Mouse (Mus musculus): Measurements from ENCODE around the gene Npr2. TPM values are rescaled to one million over a fixed set of nuclear protein-coding genes. Genes with fewer than 3 reads are reported as not detected.
"Not testable (repeated sequence)": the region's sequence is repeated elsewhere in the genome, so short reads cannot be mapped to it uniquely, and the experiment has no call there.

Gene Npr2
- polyA plus RNA-seq, 1 experiment from 2014 or later: 15.1 TPM

GRCm38 (mm10) chr4:43591961-43592360, 39.8 kb upstream of the Npr2 start:
- H3K9ac ChIP-seq (replicated peaks; ENCODE audit: low read length): no peak overlapping the region
- no peaks in the 10 kb centered on the region for H3K9me3 ChIP-seq (ENCODE audit: control insufficient read depth, low read length)
- no peaks in the 10 kb centered on the region for H3K27me3 ChIP-seq (ENCODE audit: control insufficient read depth, insufficient read depth, low read length)
- H3K4me1 ChIP-seq (ENCODE audit: control insufficient read depth, insufficient read depth, low read length): no peaks in the 10 kb centered on the region
- DNase-seq: no peak
- no peak overlapping the region for H3K4me3 ChIP-seq (replicated peaks; ENCODE audit: low read depth, low read length)
- H3K36me3 ChIP-seq (ENCODE audit: control insufficient read depth, insufficient read depth, low read length): no peaks in the 10 kb centered on the region
- ATAC-seq (ENCODE audit: low FRiP score, low TSS enrichment): no peak
- no peak overlapping the region for H3K4me2 ChIP-seq (ENCODE audit: low read length)
- H3K27ac ChIP-seq (replicated peaks; ENCODE audit: low read depth, low read length): no peak overlapping the region
- 79% methylated on average over 3 of the region's 3 CpGs for WGBS

DNA sequence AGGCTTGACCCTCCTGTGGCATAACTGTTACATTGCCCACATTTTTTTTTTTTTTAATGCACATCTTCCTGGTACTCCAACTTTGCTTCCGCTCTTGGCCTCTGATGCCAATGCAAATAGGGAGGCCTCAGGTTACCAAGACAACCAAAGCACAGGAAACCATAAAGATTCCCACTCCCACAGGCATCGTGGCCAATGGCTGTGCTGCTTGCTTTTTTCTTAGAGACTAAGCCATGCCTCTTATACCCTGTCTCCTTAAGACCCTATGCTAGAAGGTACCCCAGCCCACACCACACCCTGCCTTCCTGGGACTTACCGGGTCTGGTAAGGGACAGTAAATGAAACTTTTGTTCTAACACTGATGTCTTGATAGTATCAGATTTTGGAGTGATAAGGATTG, 38.3 kb upstream of the Npr2 start:
- Histone ChIP-seq H3K27ac (replicated peaks; ENCODE audit: low read depth, low read length) (no peak overlapping the region), H3K4me1 (ENCODE audit: control insufficient read depth, insufficient read depth, low read length) (no peaks in the 10 kb centered on the region), H3K9ac (replicated peaks; ENCODE audit: low read length) (no peak overlapping the region), H3K9me3 (ENCODE audit: control insufficient read depth, low read length) (no peaks in the 10 kb centered on the region), H3K36me3 (ENCODE audit: control insufficient read depth, insufficient read depth, low read length) (no peaks in the 10 kb centered on the region), H3K4me2 (ENCODE audit: low read length) (no peak overlapping the region), H3K4me3 (replicated peaks; ENCODE audit: low read depth, low read length) (no peak overlapping the region), H3K27me3 (ENCODE audit: control insufficient read depth, insufficient read depth, low read length) (no peaks in the 10 kb centered on the region)
- WGBS: 63% methylated on average over 3 of the region's 3 CpGs
- no peak for DNase-seq
- no peak for ATAC-seq (ENCODE audit: low FRiP score, low TSS enrichment)

DNA sequence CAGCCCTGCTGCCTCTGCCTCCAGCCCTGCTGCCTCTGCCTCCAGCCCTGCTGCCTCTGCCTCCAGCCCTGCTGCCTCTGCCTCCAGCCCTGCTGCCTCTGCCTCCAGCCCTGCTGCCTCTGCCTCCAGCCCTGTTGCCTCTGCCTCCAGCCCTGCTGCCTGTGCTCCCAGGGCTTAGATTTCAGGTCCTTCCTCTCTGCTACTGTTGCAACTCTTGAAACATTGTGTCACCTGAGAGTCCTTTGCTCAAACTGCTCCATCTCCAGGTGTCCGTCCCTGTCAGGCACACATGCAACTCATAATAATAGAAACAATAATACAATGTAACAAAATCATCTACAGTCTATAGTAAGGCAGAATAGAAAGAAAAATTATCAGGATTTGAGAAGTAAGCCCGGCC, 35.1 kb upstream of the Npr2 start:
- not testable (repeated sequence) for H3K36me3 ChIP-seq (ENCODE audit: control insufficient read depth, insufficient read depth, low read length); H3K4me3 ChIP-seq (replicated peaks; ENCODE audit: low read depth, low read length); H3K9me3 ChIP-seq (ENCODE audit: control insufficient read depth, low read length); H3K4me2 ChIP-seq (ENCODE audit: low read length); H3K4me1 ChIP-seq (ENCODE audit: control insufficient read depth, insufficient read depth, low read length); DNase-seq; H3K27ac ChIP-seq (replicated peaks; ENCODE audit: low read depth, low read length); ATAC-seq (ENCODE audit: low FRiP score, low TSS enrichment); H3K9ac ChIP-seq (replicated peaks; ENCODE audit: low read length); H3K27me3 ChIP-seq (ENCODE audit: control insufficient read depth, insufficient read depth, low read length)
- WGBS: 86% methylated on average over 2 of the region's 2 CpGs

GRCm38 (mm10) chr4:43598200-43598599, 33.5 kb upstream of the Npr2 start:
- 87% methylated on average over 4 of the region's 4 CpGs for WGBS

GRCm38 (mm10) chr4:43598650-43599380, 32.9 kb upstream of the Npr2 start:
- Histone ChIP-seq H3K4me1 (ENCODE audit: control insufficient read depth, insufficient read depth, low read length) (no peaks in the 10 kb centered on the region), H3K4me2 (ENCODE audit: low read length) (no peak overlapping the region), H3K36me3 (ENCODE audit: control insufficient read depth, insufficient read depth, low read length) (no peaks in the 10 kb centered on the region), H3K4me3 (replicated peaks; ENCODE audit: low read depth, low read length) (no peak overlapping the region), H3K27ac (replicated peaks; ENCODE audit: low read depth, low read length) (no peak overlapping the region), H3K9ac (replicated peaks; ENCODE audit: low read length) (no peak overlapping the region), H3K27me3 (ENCODE audit: control insufficient read depth, insufficient read depth, low read length) (no peaks in the 10 kb centered on the region), H3K9me3 (ENCODE audit: control insufficient read depth, low read length) (no peaks in the 10 kb centered on the region)
- ATAC-seq (ENCODE audit: low FRiP score, low TSS enrichment) (no peak), DNase-seq (no peak)
- 86% methylated on average over 7 of the region's 7 CpGs for WGBS

More at GRCm38 (mm10) chr4:43598200-43598599, 33.5 kb upstream of the Npr2 start:
- H3K4me2 ChIP-seq (ENCODE audit: low read length): no peak overlapping the region
- H3K27ac ChIP-seq (replicated peaks; ENCODE audit: low read depth, low read length): no peak overlapping the region
- no peaks in the 10 kb centered on the region for H3K4me1 ChIP-seq (ENCODE audit: control insufficient read depth, insufficient read depth, low read length)
- no peak for ATAC-seq (ENCODE audit: low FRiP score, low TSS enrichment)
- no peaks in the 10 kb centered on the region for H3K36me3 ChIP-seq (ENCODE audit: control insufficient read depth, insufficient read depth, low read length)
- no peaks in the 10 kb centered on the region for H3K27me3 ChIP-seq (ENCODE audit: control insufficient read depth, insufficient read depth, low read length)
- no peaks in the 10 kb centered on the region for H3K9me3 ChIP-seq (ENCODE audit: control insufficient read depth, low read length)
- H3K4me3 ChIP-seq (replicated peaks; ENCODE audit: low read depth, low read length): no peak overlapping the region
- DNase-seq: no peak
- no peak overlapping the region for H3K9ac ChIP-seq (replicated peaks; ENCODE audit: low read length)

- no peak overlapping the region for H3K27ac ChIP-seq (replicated peaks; ENCODE audit: low read depth, low read length)
- no peaks in the 10 kb centered on the region for H3K27me3 ChIP-seq (ENCODE audit: control insufficient read depth, insufficient read depth, low read length)
- H3K36me3 ChIP-seq (ENCODE audit: control insufficient read depth, insufficient read depth, low read length): no peaks in the 10 kb centered on the region
- no peak overlapping the region for H3K4me3 ChIP-seq (replicated peaks; ENCODE audit: low read depth, low read length)
- DNase-seq (no peak), ATAC-seq (ENCODE audit: low FRiP score, low TSS enrichment) (no peak)
- 88% methylated on average over 9 of the region's 9 CpGs for WGBS
- H3K4me1 ChIP-seq (ENCODE audit: control insufficient read depth, insufficient read depth, low read length): no peaks in the 10 kb centered on the region
- H3K9ac ChIP-seq (replicated peaks; ENCODE audit: low read length): no peak overlapping the region
- no peak overlapping the region for H3K4me2 ChIP-seq (ENCODE audit: low read length)
- H3K9me3 ChIP-seq (ENCODE audit: control insufficient read depth, low read length): no peaks in the 10 kb centered on the region
Observed at GRCm38 (mm10) chr4:43600195-43600934, 31.4 kb upstream of the Npr2 start.

DNA sequence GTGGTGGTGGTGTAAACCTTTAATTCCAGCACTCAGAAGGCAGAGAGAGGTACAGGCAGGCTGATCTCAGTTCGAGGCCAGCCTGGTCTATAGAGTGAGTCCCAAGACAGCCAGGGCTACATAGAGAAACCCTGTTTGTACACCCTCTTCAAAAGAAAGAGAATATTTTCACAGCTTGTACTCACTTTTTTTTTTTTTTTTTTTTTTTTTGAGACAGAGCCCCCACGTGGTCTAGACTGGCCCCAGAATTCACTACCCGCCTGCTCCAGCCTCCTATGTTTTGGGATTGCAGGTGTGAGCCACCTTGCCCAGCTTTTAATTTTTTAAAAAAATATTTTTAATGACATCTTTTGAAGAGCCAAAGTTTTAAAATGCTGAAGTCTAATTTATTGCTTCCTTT, 27.6 kb upstream of the Npr2 start:
- Histone ChIP-seq H3K4me1 (ENCODE audit: control insufficient read depth, insufficient read depth, low read length) (no peaks in the 10 kb centered on the region), H3K27ac (replicated peaks; ENCODE audit: low read depth, low read length) (no peak overlapping the region), H3K27me3 (ENCODE audit: control insufficient read depth, insufficient read depth, low read length) (no peaks in the 10 kb centered on the region), H3K9me3 (ENCODE audit: control insufficient read depth, low read length) (no peaks in the 10 kb centered on the region), H3K9ac (replicated peaks; ENCODE audit: low read length) (no peak overlapping the region), H3K4me3 (replicated peaks; ENCODE audit: low read depth, low read length) (no peak overlapping the region), H3K4me2 (ENCODE audit: low read length) (no peak overlapping the region), H3K36me3 (ENCODE audit: control insufficient read depth, insufficient read depth, low read length) (no peaks in the 10 kb centered on the region)
- ATAC-seq (ENCODE audit: low FRiP score, low TSS enrichment) (no peak), DNase-seq (no peak)
- WGBS: 77% methylated on average over 3 of the region's 3 CpGs

GRCm38 (mm10) chr4:43604751-43605685, 26.7 kb upstream of the Npr2 start:
- no peaks in the 10 kb centered on the region for H3K9me3 ChIP-seq (ENCODE audit: control insufficient read depth, low read length)
- no peak for ATAC-seq (ENCODE audit: low FRiP score, low TSS enrichment)
- H3K4me2 ChIP-seq (ENCODE audit: low read length): no peak overlapping the region
- H3K9ac ChIP-seq (replicated peaks; ENCODE audit: low read length): no peak overlapping the region
- no peak overlapping the region for H3K4me3 ChIP-seq (replicated peaks; ENCODE audit: low read depth, low read length)
- H3K4me1 ChIP-seq (ENCODE audit: control insufficient read depth, insufficient read depth, low read length): no peaks in the 10 kb centered on the region
- H3K27ac ChIP-seq (replicated peaks; ENCODE audit: low read depth, low read length): no peak overlapping the region
- H3K27me3 ChIP-seq (ENCODE audit: control insufficient read depth, insufficient read depth, low read length): no peaks in the 10 kb centered on the region
- H3K36me3 ChIP-seq (ENCODE audit: control insufficient read depth, insufficient read depth, low read length): no peaks in the 10 kb centered on the region
- no peak for DNase-seq
- 83% methylated on average over 9 of the region's 9 CpGs for WGBS

Measured in midbrain, embryonic 14.5 days (tissue).